Mouse (Mus musculus): ENCODE measurements around the gene Tac2.
A peak's percentile ranks its signal among the peaks of the same experiment; 100 is the strongest.

Gene Tac2

DNA sequence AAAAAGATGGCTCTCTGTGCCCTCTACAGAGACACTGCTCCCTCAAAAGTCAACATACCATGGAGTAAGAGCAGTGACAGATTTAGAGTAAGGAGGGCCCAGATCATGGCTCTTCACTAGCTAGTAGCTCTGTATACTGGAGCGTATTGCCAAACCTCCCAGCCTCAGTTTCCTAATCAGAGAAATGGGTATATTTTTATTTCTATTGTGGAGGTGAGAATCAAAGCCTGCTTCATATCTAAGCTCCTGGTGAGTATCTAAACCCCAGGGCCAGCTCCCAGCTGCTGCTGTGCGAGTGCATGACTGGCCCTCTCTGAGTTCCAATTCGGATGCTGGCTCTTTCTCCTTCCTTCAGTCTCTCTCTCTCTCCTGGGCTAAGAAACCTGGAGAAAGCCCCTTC is at the start of gene Tac2:
Gene Tac2, plus strand, starts transcription at position 301 of the 400 bp plus-strand sequence.
- DNase-seq (ENCODE audit: low spot score) = no peak

DNA sequence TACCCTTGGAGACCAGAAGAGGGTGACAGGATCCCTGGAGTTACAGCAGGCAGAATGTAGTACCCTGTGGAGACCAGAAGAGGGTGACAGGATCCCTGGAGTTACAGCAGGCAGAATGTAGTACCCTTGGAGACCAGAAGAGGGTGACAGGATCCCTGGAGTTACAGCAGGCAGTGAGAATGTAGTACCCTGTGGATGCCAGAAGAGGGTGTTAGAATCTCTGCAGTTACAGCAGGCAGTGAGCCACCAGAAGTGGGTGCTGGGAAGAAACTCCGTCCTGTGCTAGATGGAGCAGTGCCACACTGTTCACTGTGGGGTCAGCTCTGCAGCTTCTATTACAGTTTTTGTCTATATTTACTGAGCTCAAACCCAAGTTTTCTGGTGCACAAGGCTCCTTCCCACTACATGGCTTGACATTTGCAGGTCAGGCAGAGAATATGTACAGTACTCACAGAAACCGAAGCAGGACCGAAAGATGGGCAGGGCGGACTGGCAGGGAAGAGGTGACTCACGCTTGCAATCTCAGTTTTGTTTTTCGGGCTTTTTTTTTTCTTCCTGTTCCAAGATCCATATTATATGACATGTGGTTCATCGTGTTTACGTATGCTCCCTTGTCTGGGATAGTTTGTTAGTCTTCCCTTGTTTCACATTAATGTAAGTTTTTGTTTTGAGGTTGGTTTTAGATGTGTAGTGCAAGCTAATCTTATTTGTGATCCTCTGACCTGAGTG is 49.3 kb upstream of the Tac2 start:
- DNase-seq (ENCODE audit: low spot score) = peak; percentile 83

DNA sequence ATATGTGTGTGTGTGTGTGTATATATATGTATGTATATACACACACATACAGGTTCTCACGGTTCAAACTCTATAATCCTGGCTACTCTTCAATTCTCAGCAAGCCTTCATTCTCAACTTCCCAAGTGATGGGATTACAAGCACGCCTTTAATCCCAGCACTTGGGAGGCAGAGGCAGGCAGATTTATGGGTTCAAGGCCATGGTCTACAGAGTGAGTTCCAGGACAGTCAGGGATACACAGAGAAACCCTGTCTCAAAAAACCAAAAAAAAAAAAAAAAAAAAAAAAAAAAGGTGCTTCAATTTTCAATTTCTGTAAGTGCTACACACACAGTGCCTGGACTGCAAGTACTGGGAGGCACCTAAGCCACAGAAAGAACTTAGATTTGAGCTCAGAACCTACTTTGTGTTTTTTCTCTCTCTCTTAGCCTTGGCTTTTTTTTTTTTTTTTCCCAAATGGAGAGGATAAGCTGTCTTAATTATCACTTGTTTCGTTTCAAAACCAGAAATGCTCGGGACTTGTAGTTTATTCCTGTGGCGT is 48.3 kb upstream of the Tac2 start:
- no peak for DNase-seq (ENCODE audit: low spot score)

DNA sequence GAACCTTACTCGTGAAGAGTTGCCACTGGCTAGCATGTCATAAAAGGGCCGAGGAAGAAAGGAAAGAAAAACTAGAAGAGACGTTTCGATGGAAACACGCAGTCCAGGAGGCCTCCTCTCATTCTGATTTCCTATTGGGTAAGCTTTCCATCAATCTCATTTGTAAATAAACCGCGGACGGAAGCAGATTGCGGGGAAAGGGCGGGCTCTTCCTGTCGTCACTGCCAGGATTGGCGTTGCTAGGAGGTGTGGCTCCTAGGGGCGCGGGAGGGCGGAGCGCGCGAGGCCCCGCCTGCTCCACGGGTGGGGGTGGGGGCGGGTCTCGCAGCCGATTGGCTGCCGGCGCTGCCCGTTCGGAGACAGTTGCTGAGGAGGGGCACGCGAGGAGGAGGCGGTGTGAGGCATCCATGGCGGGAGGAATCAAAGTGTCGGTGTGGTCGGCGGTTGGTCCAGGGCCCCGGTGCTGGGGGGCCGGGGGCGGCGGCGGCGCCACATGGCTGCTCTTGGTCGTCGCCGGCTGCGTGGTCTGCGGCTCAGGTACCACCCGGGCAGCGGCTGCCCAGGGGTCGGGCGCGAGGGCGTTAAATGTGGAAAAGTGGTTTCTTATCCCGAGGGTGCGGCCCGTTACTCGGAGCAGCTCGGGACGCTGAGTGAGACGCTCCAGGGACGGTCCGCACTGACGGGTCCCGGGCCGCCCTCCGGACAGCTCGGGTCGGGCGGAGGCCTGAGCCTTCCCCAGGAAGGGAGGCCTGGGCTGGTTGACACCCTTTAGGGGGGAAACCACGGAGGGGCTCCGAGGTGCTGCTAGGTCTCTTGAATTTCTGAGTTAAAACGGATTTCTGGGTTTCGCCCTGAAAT is 47.4 kb upstream of the Tac2 start:
- peak; percentile 99 for DNase-seq (ENCODE audit: low spot score)

DNA sequence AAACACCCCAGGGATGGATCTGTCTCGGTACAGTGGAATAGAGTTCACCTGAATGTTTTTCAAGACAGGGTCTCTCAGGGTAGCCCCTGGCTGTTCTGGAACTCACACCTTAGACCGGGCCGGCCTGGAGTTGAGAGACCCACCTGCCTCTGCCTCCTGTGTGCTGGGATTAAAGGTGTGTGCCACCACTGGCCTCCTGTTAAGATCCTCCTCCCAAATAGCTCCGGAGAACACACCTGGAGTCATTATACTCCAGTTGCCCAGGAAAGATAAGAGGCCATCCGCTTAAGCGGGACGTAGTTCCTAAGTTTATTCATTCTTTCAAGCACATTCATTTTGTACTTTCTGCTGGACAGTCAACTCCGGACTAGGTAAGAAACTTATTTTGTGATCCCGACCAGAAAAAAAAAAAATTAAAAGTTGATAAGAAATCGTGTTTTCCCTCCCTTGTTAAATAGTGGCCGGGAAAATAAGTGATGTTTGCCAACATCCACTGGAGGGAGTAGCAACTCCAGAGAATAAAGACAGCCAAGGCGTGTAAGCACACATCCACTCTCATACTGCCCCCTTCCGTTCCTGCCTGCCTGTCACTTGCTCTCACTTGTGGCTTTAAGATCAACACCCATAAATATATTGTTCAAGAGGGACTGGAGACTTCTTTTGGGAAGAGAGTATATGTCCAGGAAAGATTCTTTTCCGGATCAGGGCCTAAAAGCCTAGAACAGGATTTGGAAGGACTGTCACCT is 46.5 kb upstream of the Tac2 start:
- DNase-seq (ENCODE audit: low spot score) = peak; percentile 90

DNA sequence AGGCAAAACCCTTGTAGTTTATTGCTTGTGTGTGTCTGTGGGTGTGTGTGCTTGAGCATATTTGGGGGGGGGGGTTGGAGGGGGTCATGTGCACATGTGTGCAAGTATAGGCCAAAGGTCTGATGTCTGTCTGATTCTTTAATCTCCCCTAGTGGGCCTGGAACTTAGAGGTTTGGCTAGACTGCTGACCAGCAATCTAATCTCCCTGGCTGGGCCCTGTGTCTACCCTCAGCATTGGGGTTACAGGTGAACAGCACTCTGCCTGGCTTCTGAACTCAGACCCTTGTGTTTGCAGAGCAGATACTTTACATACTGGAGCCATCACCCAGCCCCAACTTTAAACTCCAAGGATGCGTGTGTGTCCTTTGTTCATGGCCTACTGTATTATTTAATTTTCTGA is 45.1 kb upstream of the Tac2 start:
- no peak for DNase-seq (ENCODE audit: low spot score)

DNA sequence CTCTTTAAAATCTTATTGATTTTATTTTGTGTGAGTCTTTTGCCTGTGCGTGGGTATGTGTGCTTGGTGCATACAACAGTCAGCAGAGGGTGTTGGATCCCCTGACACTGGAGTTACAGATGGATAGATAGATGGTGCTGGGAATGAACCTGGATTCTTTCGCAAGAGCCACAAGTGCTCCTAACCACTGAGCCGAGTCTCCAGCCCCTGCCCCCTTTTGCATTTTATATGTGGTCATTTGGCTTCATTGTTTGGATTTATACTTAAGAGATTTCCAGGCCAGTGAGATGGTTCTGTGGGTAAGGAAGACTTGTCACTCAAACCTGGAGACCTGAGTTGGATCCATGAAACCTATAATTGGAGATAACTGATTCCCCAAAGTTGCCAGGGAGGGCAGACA is 44.4 kb upstream of the Tac2 start:
- DNase-seq (ENCODE audit: low spot score) = no peak

DNA sequence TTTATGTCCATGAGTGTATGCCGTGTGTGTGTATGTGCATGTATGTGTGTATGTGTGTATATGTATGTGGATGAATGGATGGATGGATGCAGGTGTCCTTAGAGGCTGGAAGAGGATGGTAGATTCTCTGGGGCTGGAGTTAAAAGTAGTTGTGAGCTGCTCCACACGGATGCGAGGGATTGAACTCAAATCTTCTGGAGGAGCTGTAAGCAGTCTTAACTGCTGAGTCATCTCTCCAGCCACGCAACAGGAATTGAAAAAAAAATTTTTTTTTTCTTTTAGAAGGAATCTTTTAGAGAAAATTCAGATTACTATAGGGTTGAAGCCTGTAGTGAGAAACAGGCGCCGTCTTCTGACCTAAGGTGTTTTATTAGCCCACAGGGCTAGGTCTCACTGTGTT is 41.4 kb upstream of the Tac2 start:
- no peak for DNase-seq (ENCODE audit: low spot score)

DNA sequence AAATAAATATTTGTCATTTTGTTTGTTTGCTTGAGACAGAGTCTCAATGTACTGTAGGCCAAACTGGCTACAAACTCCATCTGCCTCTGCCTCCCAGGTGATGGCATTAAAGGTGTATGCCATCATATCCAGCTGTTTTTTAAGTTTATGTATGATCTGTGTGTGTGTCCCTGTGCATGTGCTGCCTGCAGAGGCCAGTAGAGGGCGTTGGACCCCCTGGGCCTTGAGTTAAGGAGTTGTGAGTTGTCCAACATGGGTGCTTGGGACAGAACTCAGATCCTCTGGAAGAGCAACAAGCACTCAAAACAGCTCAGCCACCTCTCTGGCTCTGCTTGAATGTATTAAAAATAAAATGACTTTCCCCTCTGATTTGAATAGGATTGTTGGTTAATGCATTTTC is 33.2 kb upstream of the Tac2 start:
- DNase-seq (ENCODE audit: low spot score) = no peak

DNA sequence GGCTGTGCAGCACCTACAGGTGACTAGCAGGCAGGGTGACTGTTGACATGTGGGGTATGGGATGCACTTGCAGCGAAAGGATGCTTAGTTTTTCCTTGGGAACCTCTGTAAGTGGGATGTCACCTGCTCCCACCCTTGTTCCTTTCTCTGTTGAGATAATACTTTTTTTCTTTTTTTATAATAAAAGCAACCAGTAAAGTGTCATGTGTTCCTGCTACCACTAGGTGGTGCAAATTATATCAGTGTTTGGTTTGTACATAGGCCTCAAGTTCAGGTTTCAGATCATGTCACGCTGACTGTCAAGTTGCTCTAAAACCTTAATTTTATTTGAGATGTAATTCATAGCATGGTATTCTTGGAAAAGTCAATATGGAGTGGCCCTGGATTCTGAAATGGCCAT is 29.6 kb upstream of the Tac2 start:
- peak; percentile 63 for DNase-seq (ENCODE audit: low spot score)

DNA sequence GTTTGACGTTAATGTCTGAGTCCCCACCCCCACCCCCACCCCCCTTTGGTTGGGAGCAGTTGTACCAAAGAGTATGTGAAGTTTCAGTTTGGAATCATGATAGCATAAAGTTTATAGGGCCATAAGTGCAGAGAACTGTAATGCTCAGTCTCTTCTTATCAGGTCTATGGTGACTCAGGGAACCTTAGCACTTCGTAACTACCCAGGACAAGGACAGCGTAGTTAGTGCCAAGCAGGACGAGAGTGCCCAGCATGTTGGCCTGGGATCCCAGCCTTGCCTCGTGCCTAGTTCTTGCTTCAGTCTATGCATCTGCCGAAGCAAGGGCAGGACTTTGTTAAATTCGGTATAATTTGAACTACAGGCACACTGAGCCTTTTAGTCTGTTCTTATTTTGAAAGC is 28.5 kb upstream of the Tac2 start:
- no peak for DNase-seq (ENCODE audit: low spot score)

DNA sequence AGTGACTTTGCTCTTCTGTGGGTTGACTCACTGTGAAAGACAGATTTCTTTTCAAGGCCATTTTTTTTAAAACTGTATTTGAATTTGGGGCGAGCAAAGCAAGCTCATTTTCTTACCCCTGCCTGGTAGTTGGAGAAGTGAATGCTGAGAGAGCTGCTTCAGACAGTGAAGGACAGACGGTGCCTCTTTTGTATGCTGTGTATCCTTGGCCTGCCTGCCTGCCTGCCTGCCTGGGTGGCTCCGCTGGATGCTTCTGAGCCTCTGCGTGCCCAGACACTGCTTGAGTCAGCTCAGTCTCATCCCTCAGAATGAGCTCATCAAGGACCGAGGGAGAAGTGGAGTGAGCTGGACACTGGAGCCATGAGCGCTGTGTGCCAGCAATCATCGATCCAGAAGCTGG is 25.3 kb upstream of the Tac2 start:
- no peak for DNase-seq (ENCODE audit: low spot score)

DNA sequence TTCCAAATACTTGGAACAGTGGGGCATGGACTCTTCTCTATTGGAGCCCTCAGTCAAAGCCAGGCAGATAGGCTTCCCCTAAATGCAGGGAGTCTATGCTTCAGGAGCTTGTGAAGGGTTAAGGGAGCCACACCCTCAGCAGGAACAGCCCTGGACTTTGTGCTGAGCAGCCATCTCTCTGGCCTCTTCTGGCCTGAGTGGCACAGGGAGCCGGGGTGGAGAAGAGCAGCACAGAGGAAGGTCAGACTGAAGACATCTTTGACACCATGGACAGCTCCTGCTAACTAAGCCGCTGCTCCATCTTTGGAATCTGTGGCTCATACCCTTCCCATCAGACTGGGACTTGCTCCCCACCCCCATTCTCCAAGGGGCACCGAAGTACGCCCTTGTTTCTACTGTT is 21.0 kb upstream of the Tac2 start:
- peak; percentile 58 for DNase-seq (ENCODE audit: low spot score)

DNA sequence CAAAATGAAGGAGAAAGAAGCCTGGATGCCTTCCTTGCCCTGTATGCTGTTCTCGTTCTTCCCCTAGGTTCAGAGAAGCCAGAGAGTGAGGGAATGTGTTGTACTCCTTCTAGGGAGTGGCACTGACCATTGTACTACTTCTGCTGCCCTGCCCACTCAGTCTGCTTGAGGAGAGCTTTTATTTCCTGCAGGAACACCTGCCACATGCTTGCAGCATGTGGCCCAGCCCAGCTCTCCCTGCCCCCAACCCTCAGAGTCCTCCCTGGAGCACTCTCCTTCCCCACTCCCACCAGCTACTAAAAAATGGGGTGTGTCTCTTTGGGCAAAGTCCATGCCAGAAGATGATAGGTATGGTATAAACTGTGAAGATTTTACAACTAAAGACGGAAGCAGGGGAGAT is 20.0 kb upstream of the Tac2 start:
- DNase-seq (ENCODE audit: low spot score) = no peak

DNA sequence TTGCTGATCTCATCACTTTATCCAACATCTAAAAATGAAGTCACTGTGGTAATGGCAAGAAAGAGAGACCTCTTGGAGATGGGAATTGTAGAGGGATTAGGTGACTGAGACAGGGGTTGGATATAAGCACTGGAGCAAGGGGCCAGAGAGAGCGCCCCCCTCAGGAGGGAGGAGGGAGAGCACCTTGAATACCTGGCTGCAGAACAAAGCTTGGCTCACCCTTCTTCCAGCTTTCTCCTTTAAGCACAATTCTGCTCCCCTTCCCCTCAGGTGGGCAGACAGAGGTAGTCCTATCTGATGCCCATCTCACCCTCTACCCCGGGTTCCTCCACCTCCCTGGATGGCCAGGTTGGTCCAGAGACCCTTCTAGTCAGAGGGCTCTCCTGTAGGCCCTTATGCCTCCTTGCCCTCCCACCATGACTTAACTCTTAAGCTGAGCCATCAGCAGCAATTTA is 19.5 kb upstream of the Tac2 start, which contains the start of gene Myo1a:
Gene Myo1a, plus strand, starts transcription at position 405 of the 455 bp plus-strand sequence.
- no peak for DNase-seq (ENCODE audit: low spot score)

DNA sequence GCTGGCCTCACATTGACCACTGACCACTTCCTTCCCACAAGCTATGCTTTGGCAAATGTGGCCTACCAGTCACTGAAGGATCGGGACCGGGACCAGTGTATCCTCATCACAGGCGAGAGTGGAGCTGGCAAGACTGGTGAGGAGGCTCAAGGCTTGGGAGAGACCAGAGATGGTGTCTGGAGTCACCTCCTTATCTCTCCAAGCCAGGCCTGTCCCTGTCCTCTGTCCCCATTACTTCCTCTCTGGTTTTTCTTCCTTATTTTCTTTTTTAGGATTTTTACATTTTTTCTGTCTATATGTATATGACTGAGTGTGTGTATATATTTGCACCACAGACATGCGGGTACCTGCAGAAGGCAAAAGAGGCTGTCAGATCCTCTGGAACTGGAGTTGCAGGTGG is 18.5 kb upstream of the Tac2 start:
- no peak for DNase-seq (ENCODE audit: low spot score)

DNA sequence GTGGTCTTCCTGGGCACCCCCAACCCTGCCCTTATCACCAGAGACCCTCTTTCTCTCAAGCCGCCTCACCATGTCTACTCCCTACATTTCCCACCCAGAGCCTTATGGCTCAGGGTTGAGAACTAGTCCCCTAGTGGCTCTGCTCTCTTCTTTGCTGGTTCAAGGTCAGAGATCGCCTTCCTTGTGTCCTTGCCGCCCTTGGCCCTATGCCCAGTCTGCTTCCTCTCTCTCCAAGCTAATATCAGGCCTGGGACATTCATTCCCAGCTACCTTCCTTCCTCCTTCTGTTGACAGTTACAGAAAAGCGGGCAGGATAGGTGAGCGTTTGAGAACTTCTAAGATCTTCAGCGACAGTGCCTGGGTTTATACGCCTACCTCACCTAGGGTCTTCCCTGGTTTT is 16.6 kb upstream of the Tac2 start:
- DNase-seq (ENCODE audit: low spot score) = no peak

DNA sequence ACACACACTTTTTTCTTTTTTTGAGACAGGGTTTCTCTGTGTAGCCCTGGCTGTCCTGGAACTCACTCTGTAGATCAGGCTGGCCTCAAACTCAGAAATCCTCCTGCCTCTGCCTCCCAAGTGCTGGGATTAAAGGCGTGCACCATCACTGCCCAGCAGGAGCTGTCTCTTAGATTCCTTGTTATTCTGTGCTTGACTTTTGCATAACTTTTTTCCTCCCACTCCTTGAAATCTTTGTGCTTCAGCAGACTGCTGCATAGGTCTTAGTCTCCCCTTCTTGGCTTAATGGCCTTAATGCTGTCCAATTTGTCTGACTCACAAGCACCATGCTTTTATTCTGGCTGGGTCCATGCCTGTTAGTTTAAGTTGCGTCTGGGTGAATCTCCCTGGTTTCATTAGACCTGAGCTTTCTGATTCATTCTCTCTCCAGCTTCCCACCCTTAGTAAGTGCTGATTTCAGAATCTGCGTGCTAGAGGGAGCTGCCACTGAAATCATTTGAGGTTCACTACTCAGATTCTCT is 15.4 kb upstream of the Tac2 start:
- no peak for DNase-seq (ENCODE audit: low spot score)

DNA sequence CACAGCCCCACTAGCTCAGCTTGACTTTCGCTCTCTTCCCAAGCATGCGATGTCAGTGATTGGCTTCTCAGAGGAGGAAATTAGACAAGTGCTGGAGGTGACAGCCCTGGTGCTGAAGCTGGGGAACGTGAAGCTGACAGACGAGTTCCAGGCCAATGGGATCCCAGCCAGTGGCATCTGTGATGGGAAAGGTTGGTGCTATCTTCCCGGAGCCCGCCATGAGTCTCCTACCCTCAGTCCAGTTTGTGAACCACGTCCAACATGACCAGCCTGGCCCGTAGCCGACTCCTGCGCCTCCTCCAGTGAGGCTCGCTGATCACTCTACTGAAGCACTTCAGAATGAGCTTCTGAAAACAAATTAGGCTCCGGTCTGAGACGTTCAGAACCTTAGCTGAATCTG is 13.9 kb upstream of the Tac2 start:
- DNase-seq (ENCODE audit: low spot score) = no peak

DNA sequence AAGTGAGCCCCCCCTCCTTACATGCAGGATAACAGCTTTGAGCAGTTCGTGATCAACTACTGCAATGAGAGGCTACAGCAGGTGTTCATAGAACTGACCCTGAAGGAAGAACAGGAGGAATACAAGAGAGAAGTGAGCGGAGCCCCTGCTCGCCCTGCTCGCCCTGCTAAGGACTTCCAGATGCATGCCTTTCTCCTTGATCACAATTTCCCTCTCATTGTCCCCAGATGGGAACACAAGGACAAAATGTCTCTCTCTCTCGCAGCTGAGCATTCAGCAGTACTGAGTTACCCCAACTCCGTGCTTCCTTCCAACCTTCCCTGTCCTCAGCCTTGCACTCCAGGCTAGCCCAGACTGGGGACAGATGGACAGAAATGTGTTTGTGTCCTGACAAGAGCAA is 11.5 kb upstream of the Tac2 start:
- no peak for DNase-seq (ENCODE audit: low spot score)

DNA sequence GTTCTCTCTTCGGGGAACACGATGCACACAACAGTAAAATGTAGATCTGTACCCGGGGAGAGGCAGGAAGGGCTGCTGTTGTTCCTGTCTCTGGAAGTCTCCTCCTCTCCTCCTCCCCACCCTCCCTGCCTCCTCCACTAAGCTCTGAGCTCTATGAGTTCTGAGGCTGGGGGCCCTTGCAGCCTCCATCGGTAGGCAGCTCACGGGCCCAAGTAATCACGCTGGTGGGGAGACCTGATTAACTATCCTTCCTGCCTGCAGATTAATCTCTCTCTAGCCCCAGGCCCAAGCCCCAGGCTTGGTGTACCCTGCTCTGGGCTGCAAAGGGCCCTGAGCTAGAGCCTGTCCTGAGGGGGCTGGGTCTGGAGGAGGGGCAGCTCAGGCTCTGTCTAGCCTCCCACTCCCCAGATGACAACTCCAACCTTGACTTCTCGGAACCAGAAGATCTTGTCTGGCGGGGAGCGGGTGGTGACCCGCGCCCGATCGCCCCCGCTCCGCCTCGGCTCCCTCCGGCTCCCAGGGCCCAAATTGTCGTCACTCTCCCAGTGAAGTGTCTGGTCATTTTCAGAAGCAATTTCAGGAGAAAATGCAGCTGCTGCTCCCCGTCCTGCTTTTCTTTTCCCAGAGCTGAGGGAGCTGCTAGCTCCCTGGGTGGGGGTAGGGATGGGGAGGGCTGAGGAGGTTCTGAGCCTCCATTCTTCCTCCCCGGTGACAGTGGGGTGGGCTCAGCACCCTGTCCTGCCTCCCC is 2.4 kb upstream of the Tac2 start:
- no peak for DNase-seq (ENCODE audit: low spot score)
